Mouse (Mus musculus) embryonic facial prominence, embryonic 13.5 days (tissue): ENCODE data around the gene Mast1. TPM values are rescaled to one million over a fixed set of nuclear protein-coding genes. Genes with fewer than 3 reads are reported as not detected.

Source experiments
- ATAC-seq: fragments of 200-750 bp; cut with Nextera tagmentation; 2 replicates; pipeline ENCODE4 v1.8.0; 2017; ENCODE audit warnings: low read depth; ENCODE audit not compliant: insufficient number of reproducible peaks, insufficient read depth, low FRiP score, low TSS enrichment
- H3K27ac ChIP-seq: fragments of 300-500 bp; sonication (generic); 2 replicates; pipeline ENCODE4 v1.5.1; 2015; ENCODE audit warnings: moderate library complexity, mild to moderate bottlenecking, inconsistent platforms
- H3K27me3 ChIP-seq: fragments of 300-500 bp; sonication (generic); 2 replicates; pipeline ENCODE4 v1.6.1; 2015; ENCODE audit warnings: mild to moderate bottlenecking, inconsistent platforms
- H3K36me3 ChIP-seq: fragments of 300-500 bp; sonication (generic); 2 replicates; pipeline ENCODE4 v1.6.1; 2015; ENCODE audit warnings: mild to moderate bottlenecking, inconsistent platforms
- H3K4me1 ChIP-seq: fragments of 300-500 bp; sonication (generic); 2 replicates; pipeline ENCODE4 v1.6.1; 2015; ENCODE audit warnings: inconsistent platforms
- H3K4me2 ChIP-seq: fragments of 300-500 bp; sonication (generic); 2 replicates; pipeline ENCODE4 v1.6.1; 2015; ENCODE audit warnings: moderate library complexity, mild to moderate bottlenecking, inconsistent platforms
- H3K4me3 ChIP-seq: fragments of 300-500 bp; sonication (generic); 2 replicates; pipeline ENCODE4 v1.5.1; 2015; ENCODE audit warnings: mild to moderate bottlenecking, inconsistent platforms
- H3K9ac ChIP-seq: fragments of 300-500 bp; sonication (generic); 2 replicates; pipeline ENCODE4 v1.6.1; 2015; ENCODE audit warnings: mild to moderate bottlenecking, inconsistent platforms
- H3K9me3 ChIP-seq: fragments of 300-500 bp; sonication (generic); 2 replicates; pipeline ENCODE4 v1.6.1; 2016; ENCODE audit warnings: inconsistent platforms
- WGBS: fragments of 180-500 bp; shearing (Covaris S2); methylation state at CpG from one replicate; pipeline ENCODE4 v1.1.7; 2015; ENCODE audit warnings: mixed read lengths; 5-methylcytosine and 5-hydroxymethylcytosine counted together
- polyA plus RNA-seq: library from polyadenylated mRNA; unstranded; fragments of >200 nt; fragmentation: Nextera tagmentation; extraction: Ambion mirVana; gene quantifications from 2 replicates; pipeline ENCODE4 v1.2.1, GENCODE M21; 2015

The Mast1 gene
- polyA plus RNA-seq, 1 experiment from 2014 or later, result 1.4 TPM

DNA sequence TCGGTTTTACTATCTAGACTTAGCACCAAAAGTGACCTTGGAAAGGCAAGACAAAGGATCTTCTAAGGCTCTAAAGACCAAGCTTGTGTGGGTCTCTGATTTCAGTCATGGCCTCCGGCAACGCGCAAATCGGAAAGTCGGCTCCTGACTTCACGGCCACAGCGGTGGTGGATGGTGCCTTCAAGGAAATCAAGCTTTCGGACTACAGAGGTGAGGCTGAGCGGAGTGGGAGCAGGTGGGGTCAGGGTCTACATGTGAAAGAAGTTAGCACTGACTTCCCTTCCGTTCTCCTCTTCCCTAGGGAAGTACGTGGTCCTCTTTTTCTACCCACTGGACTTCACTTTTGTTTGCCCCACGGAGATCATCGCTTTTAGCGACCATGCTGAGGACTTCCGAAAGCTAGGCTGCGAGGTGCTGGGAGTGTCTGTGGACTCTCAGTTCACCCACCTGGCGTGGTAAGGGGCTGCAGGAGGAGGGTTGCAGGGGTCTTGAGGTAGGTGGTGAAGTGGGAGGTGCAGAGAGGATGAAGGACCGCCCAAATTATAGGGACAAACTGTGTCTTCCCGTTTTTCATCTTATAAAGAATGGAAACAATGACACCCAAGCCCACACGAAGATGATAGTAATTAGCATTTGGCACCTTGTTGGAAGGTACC lies 33.1 kb upstream of the Mast1 start:
- Histone ChIP-seq H3K9ac (peak overlapping the region; percentile 93), H3K36me3 (peaks cover 38% of the 10 kb centered on the region), H3K4me3 (peak overlapping the region; percentile 79), H3K9me3 (no peaks in the 10 kb centered on the region), H3K4me2 (peak overlapping the region; percentile 94), H3K4me1 (peaks cover 52% of the 10 kb centered on the region), H3K27me3 (no peaks in the 10 kb centered on the region), H3K27ac (peak overlapping the region; percentile 87)
- WGBS, result 5% methylated on average over 21 of the region's 21 CpGs
- no peak for ATAC-seq

GRCm38 (mm10) chr8:84969241-84970134 lies 32.3 kb upstream of the Mast1 start, which contains the start of the genes Gm49661, Prdx2 and Rnaseh2a:
Gene Gm49661, minus strand, starts transcription at chr8:84969433.
Gene Prdx2, plus strand, starts transcription at chr8:84969587.
Gene Rnaseh2a, minus strand, starts transcription at chr8:84969767.
- Histone ChIP-seq H3K27ac (peak within 1 kb of the TSS; percentile 87), H3K36me3 (peaks cover 38% of the 10 kb centered on the region), H3K4me2 (peak within 1 kb of the TSS; percentile 94), H3K27me3 (no peaks in the 10 kb centered on the region), H3K9me3 (no peaks in the 10 kb centered on the region), H3K4me3 (peak within 1 kb of the TSS; percentile 79), H3K9ac (peak within 1 kb of the TSS; percentile 93), H3K4me1 (peaks cover 54% of the 10 kb centered on the region)
- under 1% methylated on average over 56 of the region's 56 CpGs for WGBS
- ATAC-seq, result peak; percentile 77

- H3K36me3 ChIP-seq, result peaks cover 30% of the 10 kb centered on the region
- peak overlapping the region; percentile 79 for H3K4me3 ChIP-seq
- no peak for ATAC-seq
- H3K4me1 ChIP-seq, result peaks cover 47% of the 10 kb centered on the region
- no peaks in the 10 kb centered on the region for H3K9me3 ChIP-seq
- peak overlapping the region; percentile 87 for H3K27ac ChIP-seq
- no peaks in the 10 kb centered on the region for H3K27me3 ChIP-seq
- peak overlapping the region; percentile 94 for H3K4me2 ChIP-seq
- peak overlapping the region; percentile 93 for H3K9ac ChIP-seq
- WGBS, result 20% methylated on average over 2 of the region's 2 CpGs
Observed at GRCm38 (mm10) chr8:84968650-84969049, 31.5 kb upstream of the Mast1 start.

DNA sequence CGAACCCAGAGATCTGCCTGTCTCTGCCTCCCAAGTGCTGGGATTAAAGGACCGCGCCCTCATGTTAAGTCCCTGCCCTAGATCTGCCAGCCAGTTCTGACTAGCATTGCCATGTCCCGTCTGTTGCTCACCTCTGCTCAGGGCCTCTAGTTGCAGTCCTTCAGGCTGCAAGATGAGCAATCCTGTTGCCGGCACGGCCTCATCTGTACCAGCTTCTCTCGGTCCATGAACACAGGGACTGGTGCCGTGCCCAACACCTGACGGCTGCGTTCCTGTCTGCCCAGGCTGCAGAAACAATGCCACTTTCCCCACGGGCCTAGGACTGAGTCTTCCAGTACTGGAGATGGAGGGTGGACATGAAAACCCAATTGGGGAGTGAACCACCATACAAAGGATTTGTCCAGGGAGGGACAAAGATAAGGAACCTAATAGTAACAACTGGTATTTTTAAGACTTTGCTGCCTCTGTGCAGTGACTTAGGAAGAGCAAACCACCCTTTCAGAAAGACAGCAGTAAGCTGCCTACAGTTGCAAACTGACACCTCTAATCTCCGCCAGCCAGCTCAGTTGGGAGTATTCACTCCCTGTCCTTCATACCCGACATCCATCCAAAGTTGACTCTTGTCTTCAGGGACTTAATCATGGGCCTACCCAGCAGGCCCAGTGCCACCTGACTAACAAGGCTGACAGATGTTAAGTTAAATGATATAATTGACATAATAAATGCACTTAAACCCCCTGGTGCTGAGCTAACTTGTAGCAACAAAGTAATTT lies 30.6 kb upstream of the Mast1 start:
- Histone ChIP-seq H3K4me3 (no peak overlapping the region), H3K4me2 (peak overlapping the region; percentile 94), H3K9ac (no peak overlapping the region), H3K9me3 (no peaks in the 10 kb centered on the region), H3K27me3 (no peaks in the 10 kb centered on the region), H3K36me3 (peaks cover 26% of the 10 kb centered on the region), H3K27ac (no peak overlapping the region), H3K4me1 (peaks cover 47% of the 10 kb centered on the region)
- no peak for ATAC-seq
- WGBS, result 88% methylated on average over 13 of the region's 13 CpGs

GRCm38 (mm10) chr8:84966603-84967002 lies 29.4 kb upstream of the Mast1 start:
- peaks cover 44% of the 10 kb centered on the region for H3K4me1 ChIP-seq
- no peaks in the 10 kb centered on the region for H3K9me3 ChIP-seq
- no peaks in the 10 kb centered on the region for H3K27me3 ChIP-seq
- H3K36me3 ChIP-seq, result peaks cover 15% of the 10 kb centered on the region
- H3K4me2 ChIP-seq, result peak overlapping the region; percentile 94
- H3K27ac ChIP-seq, result peak overlapping the region; percentile 80
- no peak for ATAC-seq
- 54% methylated on average over 3 of the region's 3 CpGs for WGBS
- H3K4me3 ChIP-seq, result peak overlapping the region; percentile 69; the same call in 1 of the 2 replicates
- H3K9ac ChIP-seq, result no peak overlapping the region

- Histone ChIP-seq H3K9ac (peak overlapping the region; percentile 80), H3K9me3 (no peaks in the 10 kb centered on the region), H3K27ac (peak overlapping the region; percentile 80), H3K4me1 (peaks cover 39% of the 10 kb centered on the region), H3K4me3 (peak overlapping the region; percentile 69), H3K27me3 (no peaks in the 10 kb centered on the region), H3K4me2 (peak overlapping the region; percentile 94), H3K36me3 (peaks cover 12% of the 10 kb centered on the region; the same call in 1 of the 2 replicates)
- ATAC-seq, result peak; percentile 73
- WGBS, result 1% methylated on average over 41 of the region's 41 CpGs
Observed at GRCm38 (mm10) chr8:84965731-84966291, 28.7 kb upstream of the Mast1 start.

- H3K27me3 ChIP-seq, result no peaks in the 10 kb centered on the region
- H3K4me1 ChIP-seq, result peaks cover 33% of the 10 kb centered on the region
- no peak for ATAC-seq
- no peak overlapping the region for H3K27ac ChIP-seq
- H3K36me3 ChIP-seq, result peaks cover 23% of the 10 kb centered on the region
- H3K9me3 ChIP-seq, result no peaks in the 10 kb centered on the region
- H3K4me2 ChIP-seq, result no peak overlapping the region
- H3K9ac ChIP-seq, result no peak overlapping the region
- WGBS, result 89% methylated on average over 4 of the region's 4 CpGs
- H3K4me3 ChIP-seq, result no peak overlapping the region
Observed at GRCm38 (mm10) chr8:84963952-84964351, 26.8 kb upstream of the Mast1 start.

DNA sequence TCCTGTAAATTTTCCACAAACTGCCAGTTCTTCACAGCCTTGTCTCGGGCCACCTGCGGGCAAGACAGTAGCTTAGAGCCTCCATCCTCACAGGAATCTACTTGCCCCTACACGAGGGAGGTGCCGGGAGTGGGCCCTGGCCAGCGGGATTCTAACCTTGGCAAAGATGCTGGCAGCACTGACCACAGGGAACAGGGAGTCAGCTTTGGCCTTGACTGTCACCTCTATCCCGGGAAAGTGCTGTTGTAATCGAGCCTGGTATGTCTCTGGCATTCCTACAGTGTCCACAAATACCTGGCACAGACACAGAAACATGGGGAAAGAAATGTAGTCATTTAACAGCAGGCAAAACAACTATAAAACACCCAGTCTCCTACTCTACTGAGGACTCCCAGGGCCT lies 22.7 kb upstream of the Mast1 start:
- WGBS, result 92% methylated on average over 7 of the region's 7 CpGs
- peaks cover 46% of the 10 kb centered on the region for H3K36me3 ChIP-seq
- H3K27ac ChIP-seq, result no peak overlapping the region
- no peaks in the 10 kb centered on the region for H3K9me3 ChIP-seq
- no peaks in the 10 kb centered on the region for H3K27me3 ChIP-seq
- H3K4me3 ChIP-seq, result no peak overlapping the region
- H3K9ac ChIP-seq, result no peak overlapping the region
- no peak overlapping the region for H3K4me2 ChIP-seq
- peaks cover 1% of the 10 kb centered on the region for H3K4me1 ChIP-seq
- ATAC-seq, result no peak

DNA sequence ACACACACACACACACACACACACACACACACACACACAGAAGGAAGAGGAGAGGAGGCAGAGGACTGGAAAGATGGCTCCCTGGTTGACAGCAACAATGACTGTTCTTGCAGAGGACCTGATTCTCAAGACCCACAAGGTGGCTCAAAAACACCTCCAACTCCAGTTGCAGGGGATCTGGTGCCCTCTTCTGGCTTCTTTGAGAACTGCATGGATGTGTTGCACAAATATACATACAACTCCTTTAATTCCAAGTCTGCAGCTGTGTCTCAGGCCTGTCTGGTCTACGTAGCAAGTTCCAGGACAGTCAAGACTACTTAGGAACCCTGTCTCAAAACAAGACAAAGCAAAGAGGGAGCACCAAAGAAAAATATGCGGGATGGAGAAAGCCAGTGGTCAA lies 19.6 kb upstream of the Mast1 start:
- no peak for ATAC-seq
- Histone ChIP-seq H3K27me3 (peaks cover 21% of the 10 kb centered on the region), H3K27ac (no peak overlapping the region), H3K9ac (no peak overlapping the region), H3K4me2 (no peak overlapping the region), H3K4me1 (no peaks in the 10 kb centered on the region; the same call in 1 of the 2 replicates), H3K9me3 (no peaks in the 10 kb centered on the region), H3K36me3 (peaks cover 41% of the 10 kb centered on the region), H3K4me3 (no peak overlapping the region)
- WGBS, result 50% methylated on average over 2 of the region's 2 CpGs

- ATAC-seq, result no peak
- Histone ChIP-seq H3K4me1 (no peaks in the 10 kb centered on the region; the same call in 1 of the 2 replicates), H3K27ac (no peak overlapping the region), H3K4me3 (peak overlapping the region; percentile 6; the same call in 1 of the 2 replicates), H3K4me2 (peak overlapping the region; percentile 24; the same call in 1 of the 2 replicates), H3K9ac (no peak overlapping the region), H3K9me3 (no peaks in the 10 kb centered on the region), H3K27me3 (peaks cover 58% of the 10 kb centered on the region), H3K36me3 (peaks cover 11% of the 10 kb centered on the region)
- 9% methylated on average over 18 of the region's 18 CpGs for WGBS
Observed at GRCm38 (mm10) chr8:84952612-84953255, 15.6 kb upstream of the Mast1 start.
